Mouse (Mus musculus): ENCODE measurements around the gene Uck1. TPM values are rescaled to one million over a fixed set of nuclear protein-coding genes. Genes with fewer than 3 reads are reported as not detected.

The Uck1 gene
- polyA plus RNA-seq, 1 experiment = 27.8 TPM

GRCm38 (mm10) chr2:32282727-32283126 lies 22.8 kb upstream of the Uck1 start:
- no peak for TF ChIP-seq EP300 (IDR thresholded peaks at IDR 0.05; ENCODE audit: insufficient read depth, low read depth, low read length)
- TF ChIP-seq POLR2A (IDR thresholded peaks at IDR 0.05; ENCODE audit: insufficient read depth, low read length) = no peak
- peak; percentile 82 for TF ChIP-seq CTCF (IDR thresholded peaks at IDR 0.05; ENCODE audit: low read depth, low read length)
- Histone ChIP-seq H3K9me3 (replicated peaks; ENCODE audit: control insufficient read depth, insufficient read depth, low read length, poor library complexity, severe bottlenecking) (no peaks in the 10 kb centered on the region), H3K9ac (ENCODE audit: low read depth, poor library complexity, severe bottlenecking) (no peak overlapping the region), H3K4me1 (ENCODE audit: control insufficient read depth, insufficient read depth, low read length) (no peaks in the 10 kb centered on the region), H3K4me3 (ENCODE audit: low read depth, low read length) (no peak overlapping the region), H3K36me3 (ENCODE audit: control insufficient read depth, insufficient read depth, low read length, poor library complexity, severe bottlenecking) (peaks cover 62% of the 10 kb centered on the region), H3K27me3 (ENCODE audit: control insufficient read depth, insufficient read depth, low read length, poor library complexity, severe bottlenecking) (no peaks in the 10 kb centered on the region), H3K27ac (ENCODE audit: insufficient read depth, low read length) (no peak overlapping the region)

- Histone ChIP-seq H3K4me1 (ENCODE audit: control insufficient read depth, insufficient read depth, low read length) (no peaks in the 10 kb centered on the region), H3K4me3 (ENCODE audit: low read depth, low read length) (no peak overlapping the region), H3K27ac (ENCODE audit: insufficient read depth, low read length) (no peak overlapping the region), H3K36me3 (ENCODE audit: control insufficient read depth, insufficient read depth, low read length, poor library complexity, severe bottlenecking) (peaks cover 65% of the 10 kb centered on the region), H3K9me3 (replicated peaks; ENCODE audit: control insufficient read depth, insufficient read depth, low read length, poor library complexity, severe bottlenecking) (no peaks in the 10 kb centered on the region), H3K27me3 (ENCODE audit: control insufficient read depth, insufficient read depth, low read length, poor library complexity, severe bottlenecking) (no peaks in the 10 kb centered on the region), H3K9ac (ENCODE audit: low read depth, poor library complexity, severe bottlenecking) (no peak overlapping the region)
- TF ChIP-seq POLR2A (IDR thresholded peaks at IDR 0.05; ENCODE audit: insufficient read depth, low read length) (no peak), CTCF (IDR thresholded peaks at IDR 0.05; ENCODE audit: low read depth, low read length) (no peak), EP300 (IDR thresholded peaks at IDR 0.05; ENCODE audit: insufficient read depth, low read depth, low read length) (no peak)
Observed at GRCm38 (mm10) chr2:32282289-32282688, 22.3 kb upstream of the Uck1 start.

- Histone ChIP-seq H3K27me3 (ENCODE audit: control insufficient read depth, insufficient read depth, low read length, poor library complexity, severe bottlenecking) (no peaks in the 10 kb centered on the region), H3K4me1 (ENCODE audit: control insufficient read depth, insufficient read depth, low read length) (no peaks in the 10 kb centered on the region), H3K9me3 (replicated peaks; ENCODE audit: control insufficient read depth, insufficient read depth, low read length, poor library complexity, severe bottlenecking) (peaks cover 4% of the 10 kb centered on the region), H3K27ac (ENCODE audit: insufficient read depth, low read length) (no peak overlapping the region), H3K4me3 (ENCODE audit: low read depth, low read length) (no peak overlapping the region), H3K9ac (ENCODE audit: low read depth, poor library complexity, severe bottlenecking) (no peak overlapping the region), H3K36me3 (ENCODE audit: control insufficient read depth, insufficient read depth, low read length, poor library complexity, severe bottlenecking) (peaks cover 31% of the 10 kb centered on the region)
- no peak for TF ChIP-seq CTCF (IDR thresholded peaks at IDR 0.05; ENCODE audit: low read depth, low read length)
- TF ChIP-seq EP300 (IDR thresholded peaks at IDR 0.05; ENCODE audit: insufficient read depth, low read depth, low read length) = no peak
- TF ChIP-seq POLR2A (IDR thresholded peaks at IDR 0.05; ENCODE audit: insufficient read depth, low read length) = no peak
Observed at GRCm38 (mm10) chr2:32275823-32276222, 15.9 kb upstream of the Uck1 start.

- H3K9me3 ChIP-seq (replicated peaks; ENCODE audit: control insufficient read depth, insufficient read depth, low read length, poor library complexity, severe bottlenecking) = no peaks in the 10 kb centered on the region
- H3K4me1 ChIP-seq (ENCODE audit: control insufficient read depth, insufficient read depth, low read length) = no peaks in the 10 kb centered on the region
- no peaks in the 10 kb centered on the region for H3K27me3 ChIP-seq (ENCODE audit: control insufficient read depth, insufficient read depth, low read length, poor library complexity, severe bottlenecking)
- no peak overlapping the region for H3K9ac ChIP-seq (ENCODE audit: low read depth, poor library complexity, severe bottlenecking)
- H3K36me3 ChIP-seq (ENCODE audit: control insufficient read depth, insufficient read depth, low read length, poor library complexity, severe bottlenecking) = peaks cover 11% of the 10 kb centered on the region; the same call in 1 of the 2 replicates
- no peak overlapping the region for H3K27ac ChIP-seq (ENCODE audit: insufficient read depth, low read length)
- H3K4me3 ChIP-seq (ENCODE audit: low read depth, low read length) = no peak overlapping the region
- TF ChIP-seq EP300 (IDR thresholded peaks at IDR 0.05; ENCODE audit: insufficient read depth, low read depth, low read length) = no peak
- TF ChIP-seq POLR2A (IDR thresholded peaks at IDR 0.05; ENCODE audit: insufficient read depth, low read length) = no peak
- peak; percentile 24 for TF ChIP-seq CTCF (IDR thresholded peaks at IDR 0.05; ENCODE audit: low read depth, low read length)
Observed at GRCm38 (mm10) chr2:32260635-32261034, 676 bp upstream of the Uck1 start.

- TF ChIP-seq CTCF (IDR thresholded peaks at IDR 0.05; ENCODE audit: low read depth, low read length) (no peak), EP300 (IDR thresholded peaks at IDR 0.05; ENCODE audit: insufficient read depth, low read depth, low read length) (no peak), POLR2A (IDR thresholded peaks at IDR 0.05; ENCODE audit: insufficient read depth, low read length) (no peak)
- Histone ChIP-seq H3K4me3 (ENCODE audit: low read depth, low read length) (peak overlapping the region; percentile 72), H3K27ac (ENCODE audit: insufficient read depth, low read length) (no peak overlapping the region), H3K9me3 (replicated peaks; ENCODE audit: control insufficient read depth, insufficient read depth, low read length, poor library complexity, severe bottlenecking) (no peaks in the 10 kb centered on the region), H3K9ac (ENCODE audit: low read depth, poor library complexity, severe bottlenecking) (peak overlapping the region; percentile 62; the same call in 1 of the 2 replicates), H3K27me3 (ENCODE audit: control insufficient read depth, insufficient read depth, low read length, poor library complexity, severe bottlenecking) (no peaks in the 10 kb centered on the region), H3K4me1 (ENCODE audit: control insufficient read depth, insufficient read depth, low read length) (no peaks in the 10 kb centered on the region), H3K36me3 (ENCODE audit: control insufficient read depth, insufficient read depth, low read length, poor library complexity, severe bottlenecking) (peaks cover 11% of the 10 kb centered on the region; the same call in 1 of the 2 replicates)
Observed at GRCm38 (mm10) chr2:32258887-32259533, 949 bp downstream of the Uck1 start.

- peaks cover 15% of the 10 kb centered on the region for H3K36me3 ChIP-seq (ENCODE audit: control insufficient read depth, insufficient read depth, low read length, poor library complexity, severe bottlenecking)
- no peak for TF ChIP-seq EP300 (IDR thresholded peaks at IDR 0.05; ENCODE audit: insufficient read depth, low read depth, low read length)
- no peak for TF ChIP-seq POLR2A (IDR thresholded peaks at IDR 0.05; ENCODE audit: insufficient read depth, low read length)
- TF ChIP-seq CTCF (IDR thresholded peaks at IDR 0.05; ENCODE audit: low read depth, low read length) = no peak
Observed at GRCm38 (mm10) chr2:32256273-32256672, 3.7 kb downstream of the Uck1 start.

More at GRCm38 (mm10) chr2:32256273-32256672, 3.7 kb downstream of the Uck1 start:
- Histone ChIP-seq H3K27ac (ENCODE audit: insufficient read depth, low read length) (no peak overlapping the region), H3K9ac (ENCODE audit: low read depth, poor library complexity, severe bottlenecking) (no peak overlapping the region), H3K4me1 (ENCODE audit: control insufficient read depth, insufficient read depth, low read length) (no peaks in the 10 kb centered on the region), H3K27me3 (ENCODE audit: control insufficient read depth, insufficient read depth, low read length, poor library complexity, severe bottlenecking) (no peaks in the 10 kb centered on the region), H3K4me3 (ENCODE audit: low read depth, low read length) (no peak overlapping the region), H3K9me3 (replicated peaks; ENCODE audit: control insufficient read depth, insufficient read depth, low read length, poor library complexity, severe bottlenecking) (no peaks in the 10 kb centered on the region)
